Mouse (Mus musculus) bone marrow, adult 2 months (tissue): ENCODE measurements around the gene Mgat4a.

Experiments used
- CTCF ChIP-seq: fragments of 200-500 bp; IDR thresholded peaks from 2 replicates; pipeline ENCODE4 v1.5.1; 2011; ENCODE audit warnings: low read length, control low read depth; ENCODE audit not compliant: control insufficient read depth, insufficient read depth
- POLR2A ChIP-seq: fragments of 200-500 bp; IDR thresholded peaks from 2 replicates; pipeline ENCODE4 v1.6.1; 2011; ENCODE audit warnings: low read depth, mild to moderate bottlenecking, control low read depth, low read length, borderline replicate concordance; ENCODE audit not compliant: control insufficient read depth

- no peak for TF ChIP-seq CTCF
- no peak for TF ChIP-seq POLR2A
These were observed 8.3 kb downstream of the Mgat4a start for GRCm38 (mm10) chr1:37532533-37532840.
